Mouse (Mus musculus) forebrain, embryonic 11.5 days (tissue): ENCODE measurements at regions not wholly inside any gene's neighbourhood (a gene's known extent, or its start where the extent isn't known, plus 50 kb on each side); places are given as distances from the start of the nearest gene placed in this dataset.
A peak's percentile ranks its signal among the peaks of the same experiment; 100 is the strongest.

ENCODE experiments used
- ATAC-seq: fragments of 200-750 bp; cut with Nextera tagmentation; replicated peaks from 2 replicates; pipeline ENCODE4 v1.8.0; 2017; ENCODE audit warnings: moderate TSS enrichment; ENCODE audit not compliant: low FRiP score
- DNase-seq: peaks from one replicate; pipeline ENCODE4 v3.0.0-alpha.2; 2017; ENCODE audit warnings: low spot score
- H3K27ac ChIP-seq: fragments of 300-500 bp; sonication (generic); 2 replicates; pipeline ENCODE4 v1.5.1; 2014; ENCODE audit warnings: low read depth, low read length
- H3K27me3 ChIP-seq: fragments of 300-500 bp; sonication (generic); 2 replicates; pipeline ENCODE4 v1.6.1; 2014; ENCODE audit warnings: mild to moderate bottlenecking, low read length, mixed read lengths; ENCODE audit not compliant: control insufficient read depth, insufficient read depth
- H3K36me3 ChIP-seq: fragments of 300-500 bp; sonication (generic); 2 replicates; pipeline ENCODE4 v1.6.1; 2014; ENCODE audit warnings: mild to moderate bottlenecking, low read length, moderate library complexity, mixed read lengths; ENCODE audit not compliant: control insufficient read depth, insufficient read depth
- H3K4me1 ChIP-seq: fragments of 300-500 bp; sonication (generic); replicated peaks from 2 replicates; pipeline ENCODE4 v1.6.1; 2014; ENCODE audit warnings: low read length, mixed read lengths; ENCODE audit not compliant: control insufficient read depth, insufficient read depth
- H3K4me2 ChIP-seq: fragments of 300-500 bp; sonication (generic); 2 replicates; pipeline ENCODE4 v1.6.1; 2014; ENCODE audit warnings: low read depth, mild to moderate bottlenecking, low read length, moderate library complexity, mixed read lengths; ENCODE audit not compliant: severe bottlenecking
- H3K4me3 ChIP-seq: fragments of 300-500 bp; sonication (generic); 2 replicates; pipeline ENCODE4 v1.5.1; 2014; ENCODE audit warnings: low read depth, low read length
- H3K9ac ChIP-seq: fragments of 300-500 bp; sonication (generic); 2 replicates; pipeline ENCODE4 v1.6.1; 2014; ENCODE audit warnings: low read length
- H3K9me3 ChIP-seq: fragments of 300-500 bp; sonication (generic); 2 replicates; pipeline ENCODE4 v1.6.1; 2016; ENCODE audit warnings: low read length, mixed read lengths; ENCODE audit not compliant: control insufficient read depth
- WGBS: fragments of 180-500 bp; shearing (Covaris S2); extraction: QIAGEN DNeasy Blood & Tissue Kit; methylation state at CpG from one replicate; pipeline ENCODE4 v1.1.7; 2014; 5-methylcytosine and 5-hydroxymethylcytosine counted together

GRCm38 (mm10) chr10:56485746-56486145 is 108.6 kb downstream of the Gja1 start:
- H3K36me3 ChIP-seq, result no peaks in the 10 kb centered on the region
- H3K4me1 ChIP-seq, result no peaks in the 10 kb centered on the region
- no peak overlapping the region for H3K4me3 ChIP-seq
- 97% methylated on average over 5 of the region's 5 CpGs for WGBS
- H3K9me3 ChIP-seq, result no peaks in the 10 kb centered on the region
- ATAC-seq, result no peak
- no peak overlapping the region for H3K4me2 ChIP-seq
- no peaks in the 10 kb centered on the region for H3K27me3 ChIP-seq
- DNase-seq, result no peak
- H3K9ac ChIP-seq, result no peak overlapping the region
- no peak overlapping the region for H3K27ac ChIP-seq

- Histone ChIP-seq H3K4me1 (no peaks in the 10 kb centered on the region), H3K9ac (no peak overlapping the region), H3K36me3 (no peaks in the 10 kb centered on the region), H3K4me3 (no peak overlapping the region), H3K27ac (no peak overlapping the region), H3K4me2 (no peak overlapping the region), H3K9me3 (no peaks in the 10 kb centered on the region), H3K27me3 (no peaks in the 10 kb centered on the region)
- 77% methylated on average over 6 of the region's 6 CpGs for WGBS
- ATAC-seq (no peak), DNase-seq (no peak)
These were observed 109.5 kb downstream of the Gja1 start for GRCm38 (mm10) chr10:56486584-56486983.

- no peaks in the 10 kb centered on the region for H3K4me1 ChIP-seq
- no peak overlapping the region for H3K4me2 ChIP-seq
- no peaks in the 10 kb centered on the region for H3K27me3 ChIP-seq
- H3K27ac ChIP-seq, result no peak overlapping the region
- no peak overlapping the region for H3K4me3 ChIP-seq
- ATAC-seq (no peak), DNase-seq (no peak)
- 74% methylated on average over 1 of the region's 1 CpGs for WGBS
- no peaks in the 10 kb centered on the region for H3K36me3 ChIP-seq
- no peak overlapping the region for H3K9ac ChIP-seq
- no peaks in the 10 kb centered on the region for H3K9me3 ChIP-seq
These were observed 116.3 kb downstream of the Gja1 start for GRCm38 (mm10) chr10:56493461-56493860.

GRCm38 (mm10) chr10:56495352-56495751 is 118.2 kb downstream of the Gja1 start:
- no peak overlapping the region for H3K9ac ChIP-seq
- H3K9me3 ChIP-seq, result no peaks in the 10 kb centered on the region
- ATAC-seq, result peak; percentile 83
- no peak overlapping the region for H3K4me2 ChIP-seq
- H3K27me3 ChIP-seq, result no peaks in the 10 kb centered on the region
- H3K4me3 ChIP-seq, result no peak overlapping the region
- no peak overlapping the region for H3K27ac ChIP-seq
- DNase-seq, result no peak
- no peaks in the 10 kb centered on the region for H3K4me1 ChIP-seq
- WGBS, result 57% methylated on average over 4 of the region's 4 CpGs
- no peaks in the 10 kb centered on the region for H3K36me3 ChIP-seq

GRCm38 (mm10) chr10:56519041-56519440 is 141.9 kb downstream of the Gja1 start:
- Histone ChIP-seq H3K36me3 (no peaks in the 10 kb centered on the region), H3K9ac (no peak overlapping the region), H3K4me2 (no peak overlapping the region), H3K4me3 (no peak overlapping the region), H3K4me1 (no peaks in the 10 kb centered on the region), H3K27me3 (no peaks in the 10 kb centered on the region), H3K9me3 (no peaks in the 10 kb centered on the region), H3K27ac (no peak overlapping the region)
- no peak for DNase-seq
- ATAC-seq, result no peak
- 96% methylated on average over 1 of the region's 1 CpGs for WGBS

- DNase-seq (no peak), ATAC-seq (no peak)
- no peak overlapping the region for H3K4me3 ChIP-seq
- no peak overlapping the region for H3K9ac ChIP-seq
- H3K27ac ChIP-seq, result no peak overlapping the region
- no peaks in the 10 kb centered on the region for H3K27me3 ChIP-seq
- H3K36me3 ChIP-seq, result no peaks in the 10 kb centered on the region
- no peak overlapping the region for H3K4me2 ChIP-seq
- no peaks in the 10 kb centered on the region for H3K9me3 ChIP-seq
- H3K4me1 ChIP-seq, result no peaks in the 10 kb centered on the region
- 56% methylated on average over 2 of the region's 2 CpGs for WGBS
These were observed 148.7 kb downstream of the Gja1 start for GRCm38 (mm10) chr10:56525791-56526190.

GRCm38 (mm10) chr10:56537091-56537490 is 160.0 kb downstream of the Gja1 start:
- H3K4me1 ChIP-seq, result no peaks in the 10 kb centered on the region
- no peak overlapping the region for H3K4me2 ChIP-seq
- no peaks in the 10 kb centered on the region for H3K27me3 ChIP-seq
- H3K36me3 ChIP-seq, result no peaks in the 10 kb centered on the region
- H3K4me3 ChIP-seq, result no peak overlapping the region
- whole genome bisulfite sequencing, result 63% methylated on average over 4 of the region's 4 CpGs
- ATAC-seq, result no peak
- H3K27ac ChIP-seq, result no peak overlapping the region
- H3K9me3 ChIP-seq, result no peaks in the 10 kb centered on the region
- no peak for DNase-seq
- H3K9ac ChIP-seq, result no peak overlapping the region

- H3K4me2 ChIP-seq, result no peak overlapping the region
- H3K9me3 ChIP-seq, result no peaks in the 10 kb centered on the region
- H3K9ac ChIP-seq, result no peak overlapping the region
- H3K27me3 ChIP-seq, result no peaks in the 10 kb centered on the region
- no peak for DNase-seq
- H3K4me3 ChIP-seq, result no peak overlapping the region
- ATAC-seq, result no peak
- H3K36me3 ChIP-seq, result no peaks in the 10 kb centered on the region
- H3K27ac ChIP-seq, result no peak overlapping the region
- H3K4me1 ChIP-seq, result no peaks in the 10 kb centered on the region
- 88% methylated on average over 5 of the region's 5 CpGs for WGBS
These were observed 162.8 kb downstream of the Gja1 start for GRCm38 (mm10) chr10:56539827-56540511.

GRCm38 (mm10) chr10:56542106-56542505 is 165.0 kb downstream of the Gja1 start:
- 88% methylated on average over 3 of the region's 3 CpGs for WGBS
- no peaks in the 10 kb centered on the region for H3K9me3 ChIP-seq

More at GRCm38 (mm10) chr10:56542106-56542505, 165.0 kb downstream of the Gja1 start:
- no peak overlapping the region for H3K4me2 ChIP-seq
- H3K9ac ChIP-seq, result no peak overlapping the region
- H3K4me1 ChIP-seq, result no peaks in the 10 kb centered on the region
- H3K27me3 ChIP-seq, result no peaks in the 10 kb centered on the region
- DNase-seq, result no peak
- H3K4me3 ChIP-seq, result no peak overlapping the region
- no peak overlapping the region for H3K27ac ChIP-seq
- no peak for ATAC-seq
- no peaks in the 10 kb centered on the region for H3K36me3 ChIP-seq
